In the genomic region with DNA sequence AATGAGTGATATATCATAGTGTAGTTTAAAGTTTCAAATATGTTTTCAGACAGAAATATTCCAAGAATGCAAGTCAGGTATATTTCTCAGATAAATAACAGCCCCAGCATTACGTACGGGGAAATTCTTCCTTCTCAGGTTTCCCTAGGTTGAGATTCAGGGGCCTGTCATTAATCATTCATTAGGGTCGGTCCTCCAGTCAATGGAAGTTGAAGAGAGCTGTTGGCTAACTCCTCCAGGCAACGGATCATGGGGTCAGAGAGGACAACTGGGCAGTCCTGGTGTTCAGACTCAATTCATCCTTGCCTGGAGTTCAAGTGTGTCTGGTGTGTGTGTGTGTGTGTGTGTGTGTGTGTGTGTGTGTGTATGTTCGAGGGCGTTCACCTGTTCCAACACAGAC, we compare ENCODE assay signal across 13 mouse cellular contexts. TPM values are rescaled to one million over a fixed set of nuclear protein-coding genes. Genes with fewer than 3 reads are reported as not detected.
DNase-seq lines count a peak whose midpoint lies in the region; ATAC-seq lines count a peak whose summit lies in the region.
"Had no signal": no experiment of that assay in that cellular context is flagged by ENCODE, and none has a peak within 500 bp of the region (broad histone marks: within the 10 kb centered on the region; RNA-seq: fewer than 3 reads in every experiment).

No protein-coding gene starts in this region.

- no peak overlapping the region for H3K9ac ChIP-seq in heart, embryonic 14.5 days (ENCODE audit: low read length)
- no peak overlapping the region for H3K9ac ChIP-seq in hindbrain, embryonic 12.5 days
- H3K9ac ChIP-seq in midbrain, embryonic 14.5 days (replicated peaks; ENCODE audit: low read length) = no peak overlapping the region

- intact Hi-C loops in left cerebral cortex, postnatal 4 days (cut with DNase I) = loop anchor here (5.0 kb wide), 1 partner anchor 69 kb away; no protein-coding TSS in a partner anchor

- DNase-seq in heart, adult 9 months (ENCODE audit: low spot score in 2 of 2) = no peak
- peak; percentile 13 for DNase-seq in ZHBTc4 (ENCODE audit: low read depth, low spot score)
- no peak for DNase-seq in midbrain, embryonic 14.5 days
- DNase-seq in right cerebral cortex, adult 18-20 months = no peak
- no peak for DNase-seq in left cerebral cortex, postnatal 4 days
- DNase-seq in adrenal gland, adult 8-10 months = no peak
- DNase-seq: adrenal gland, postnatal 10 days; thymus, postnatal 36 days had no signal

- ATAC-seq in heart, embryonic 14.5 days (ENCODE audit: insufficient number of reproducible peaks, insufficient read depth, low FRiP score, low read depth) = no peak; the same call in 1 of the 2 replicates
- 0 out of 2 replicates have a peak, but pooled peaks have one; percentile 4 for ATAC-seq in hindbrain, embryonic 12.5 days (ENCODE audit: low FRiP score)
- ATAC-seq in midbrain, embryonic 14.5 days (ENCODE audit: low FRiP score, low TSS enrichment) = no peak

- H3K4me3 ChIP-seq in heart, embryonic 14.5 days (ENCODE audit: control insufficient read depth in 1 of 2, insufficient read depth in 1 of 2, low read depth in 1 of 2, low read length in 2 of 2) = peak overlapping the region in 1 of 2 experiments; percentile 64; a peak in 1 of 4 replicates
- H3K4me3 ChIP-seq in hindbrain, embryonic 12.5 days = no peak overlapping the region
- H3K4me3 ChIP-seq in midbrain, embryonic 14.5 days (replicated peaks; ENCODE audit: low read depth, low read length) = no peak overlapping the region; the same call in 1 of the 2 replicates

- no peak overlapping the region for H3K27ac ChIP-seq in heart, embryonic 14.5 days (replicated peaks in 1 of 2; ENCODE audit: control insufficient read depth in 1 of 2, insufficient read depth in 1 of 2, low read depth in 2 of 2, low read length in 2 of 2)
- H3K27ac ChIP-seq in hindbrain, embryonic 12.5 days = no peak overlapping the region
- H3K27ac ChIP-seq in midbrain, embryonic 14.5 days (replicated peaks; ENCODE audit: low read depth, low read length) = no peak overlapping the region
- H3K27ac ChIP-seq: embryonic facial prominence, embryonic 13.5 days had no signal

- H3K27me3 ChIP-seq in heart, embryonic 14.5 days (ENCODE audit: control insufficient read depth, insufficient read depth, low read length) = peaks cover 45% of the 10 kb centered on the region
- H3K27me3 ChIP-seq in hindbrain, embryonic 12.5 days = peaks cover 66% of the 10 kb centered on the region
- H3K27me3 ChIP-seq in midbrain, embryonic 14.5 days (ENCODE audit: control insufficient read depth, insufficient read depth, low read length) = peaks cover 42% of the 10 kb centered on the region

- 31% methylated on average over 6 of the region's 6 CpGs for WGBS in heart, embryonic 14.5 days
- WGBS in hindbrain, embryonic 12.5 days = 22% methylated on average over 6 of the region's 6 CpGs
- WGBS in midbrain, embryonic 14.5 days = 26% methylated on average over 6 of the region's 6 CpGs

- no peaks in the 10 kb centered on the region for H3K36me3 ChIP-seq in heart, embryonic 14.5 days (ENCODE audit: control insufficient read depth, insufficient read depth, low read length)
- H3K36me3 ChIP-seq in hindbrain, embryonic 12.5 days = no peaks in the 10 kb centered on the region
- no peaks in the 10 kb centered on the region for H3K36me3 ChIP-seq in midbrain, embryonic 14.5 days (ENCODE audit: control insufficient read depth, insufficient read depth, low read length)
- H3K36me3 ChIP-seq: embryonic facial prominence, embryonic 13.5 days had no signal

- no peaks in the 10 kb centered on the region for H3K9me3 ChIP-seq in heart, embryonic 14.5 days (ENCODE audit: control insufficient read depth, low read length)
- H3K9me3 ChIP-seq in hindbrain, embryonic 12.5 days (replicated peaks) = no peaks in the 10 kb centered on the region
- H3K9me3 ChIP-seq in midbrain, embryonic 14.5 days (ENCODE audit: control insufficient read depth, low read length) = no peaks in the 10 kb centered on the region
- H3K9me3 ChIP-seq: embryonic facial prominence, embryonic 13.5 days had no signal

- H3K4me2 ChIP-seq in heart, embryonic 14.5 days (ENCODE audit: low read length) = peak overlapping the region; percentile 99; the same call in 1 of the 2 replicates
- H3K4me2 ChIP-seq in hindbrain, embryonic 12.5 days (replicated peaks) = peak overlapping the region; percentile 85; the same call in 1 of the 2 replicates
- peak overlapping the region; percentile 98 for H3K4me2 ChIP-seq in midbrain, embryonic 14.5 days (ENCODE audit: low read length)

- peaks cover 0 to 2% of the 10 kb centered on the region in 2 experiments; a peak in 2 of 4 replicates for H3K4me1 ChIP-seq in heart, embryonic 14.5 days (ENCODE audit: control insufficient read depth in 2 of 2, insufficient read depth in 2 of 2, low read length in 2 of 2)
- peaks cover 17% of the 10 kb centered on the region; the same call in 1 of the 2 replicates for H3K4me1 ChIP-seq in hindbrain, embryonic 12.5 days
- peaks cover 9% of the 10 kb centered on the region; the same call in 1 of the 2 replicates for H3K4me1 ChIP-seq in midbrain, embryonic 14.5 days (ENCODE audit: control insufficient read depth, insufficient read depth, low read length)

RNA-seq across cellular contexts. Expression of gene Fgf5, which starts 0.8 kb away (rescaled TPM):
- polyA plus RNA-seq in heart, embryonic 14.5 days (2014; fragmentation: Nextera tagmentation; extraction: Ambion mirVana) = 0.41 and 0.69 TPM in 2 replicates
- 0.75 and 1.2 TPM in 2 replicates for polyA plus RNA-seq in hindbrain, embryonic 12.5 days (2016; fragmentation: Nextera tagmentation; extraction: Ambion mirVana)
- polyA plus RNA-seq in midbrain, embryonic 14.5 days (2014; fragmentation: Nextera tagmentation; extraction: Ambion mirVana) = 1.1 and 1.4 TPM in 2 replicates
- 1 to 10 TPM; 1.3 to 1.5 TPM for total RNA-seq in left cerebral cortex, postnatal 4 days (2021)
- total RNA-seq in adrenal gland, adult 8-10 months (2022) = under 1 TPM in 1 of 4 experiments, not detected in 3; 0.17 TPM
- total RNA-seq: adrenal gland, postnatal 10 days; heart, postnatal 14 days; liver, adult 2 months had no signal
- polyA plus RNA-seq: liver, adult 2 months had no signal
